Mouse (Mus musculus) ES-CJ7 (cell line): ENCODE data around the gene Cebpb.
"Not testable (repeated sequence)": the region's sequence is repeated elsewhere in the genome, so short reads cannot be mapped to it uniquely, and the experiment has no call there.

Experiments used
- DNase-seq: peaks from one replicate; pipeline ENCODE4 v3.0.0; 2011; ENCODE audit warnings: low read depth, low spot score

Cebpb gene

DNA sequence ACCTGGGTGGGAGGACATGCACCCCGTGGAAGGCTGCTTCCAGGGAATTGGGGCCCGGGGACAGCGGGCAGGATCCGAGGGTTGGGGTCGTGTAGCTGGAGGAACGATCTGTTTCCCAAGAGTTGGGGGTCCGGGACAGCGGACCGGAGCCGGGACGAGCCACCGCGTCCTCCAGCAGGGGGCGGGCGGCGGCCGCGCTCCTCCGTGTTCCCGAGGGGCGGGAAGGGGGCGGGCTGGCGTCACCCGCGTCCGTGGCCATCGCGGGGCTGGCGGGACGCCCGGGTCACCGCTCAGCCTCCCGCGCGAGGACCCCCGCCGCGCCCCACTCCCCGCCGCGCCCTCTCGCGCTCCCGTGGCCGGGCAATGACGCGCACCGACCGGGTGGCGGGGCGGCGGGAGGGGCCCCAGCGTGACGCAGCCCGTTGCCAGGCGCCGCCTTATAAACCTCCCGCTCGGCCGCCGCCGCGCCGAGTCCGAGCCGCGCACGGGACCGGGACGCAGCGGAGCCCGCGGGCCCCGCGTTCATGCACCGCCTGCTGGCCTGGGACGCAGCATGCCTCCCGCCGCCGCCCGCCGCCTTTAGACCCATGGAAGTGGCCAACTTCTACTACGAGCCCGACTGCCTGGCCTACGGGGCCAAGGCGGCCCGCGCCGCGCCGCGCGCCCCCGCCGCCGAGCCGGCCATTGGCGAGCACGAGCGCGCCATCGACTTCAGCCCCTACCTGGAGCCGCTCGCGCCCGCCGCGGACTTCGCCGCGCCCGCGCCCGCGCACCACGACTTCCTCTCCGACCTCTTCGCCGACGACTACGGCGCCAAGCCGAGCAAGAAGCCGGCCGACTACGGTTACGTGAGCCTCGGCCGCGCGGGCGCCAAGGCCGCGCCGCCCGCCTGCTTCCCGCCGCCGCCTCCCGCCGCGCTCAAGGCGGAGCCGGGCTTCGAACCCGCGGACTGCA, at the start of gene Cebpb:
Gene Cebpb (plus strand): TSS at position 418 of the 954 bp plus-strand sequence.
- peak; percentile 36 for DNase-seq

GRCm38 (mm10) chr2:167640279-167640678, 48.4 kb upstream of the Cebpb start:
- peak; percentile 76 for DNase-seq

GRCm38 (mm10) chr2:167641337-167641736, 47.4 kb upstream of the Cebpb start:
- no peak for DNase-seq

DNA sequence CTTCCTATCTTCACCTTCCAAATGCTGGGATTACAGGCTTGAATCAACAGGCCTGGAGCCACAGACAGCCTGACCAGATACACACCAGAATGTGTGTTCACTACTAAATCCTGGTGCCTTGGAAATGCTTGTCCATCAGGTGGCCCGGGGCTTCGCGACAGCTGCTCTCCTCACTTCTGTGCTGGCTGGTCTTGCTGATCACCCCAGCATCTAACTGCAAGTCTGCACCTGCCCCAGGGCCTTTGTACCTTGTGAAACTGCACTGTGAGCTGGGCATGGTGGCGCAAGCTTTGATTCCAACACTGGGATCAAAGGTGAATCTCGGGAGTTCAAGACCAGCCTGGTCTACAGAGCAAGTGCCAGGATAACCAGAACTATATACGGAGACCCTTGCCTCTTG, 46.6 kb upstream of the Cebpb start:
- DNase-seq, result no peak

- not testable (repeated sequence) for DNase-seq
Observed at GRCm38 (mm10) chr2:167643356-167644052, 45.2 kb upstream of the Cebpb start.

DNA sequence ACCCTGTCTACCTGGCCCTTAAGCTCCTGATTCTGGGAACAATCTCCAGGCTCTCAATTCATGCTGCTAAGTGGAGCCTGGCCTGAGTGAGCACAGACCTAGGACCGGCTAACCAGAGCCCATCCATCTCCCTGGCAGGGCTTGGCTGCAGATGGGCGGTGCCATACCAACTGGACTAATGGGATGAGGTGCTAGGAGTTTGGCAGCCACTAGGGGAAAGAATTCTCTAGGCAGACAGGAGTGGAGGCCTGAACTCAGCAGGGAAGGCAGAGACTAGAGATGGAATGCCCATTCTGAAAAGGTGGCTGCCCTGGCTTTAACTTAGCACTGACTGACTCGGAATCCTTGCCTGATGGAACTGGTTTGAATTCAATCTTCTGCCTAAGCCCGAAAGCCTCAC, 42.3 kb upstream of the Cebpb start:
- DNase-seq, result peak; percentile 39

GRCm38 (mm10) chr2:167649290-167650032, 39.3 kb upstream of the Cebpb start:
- no peak for DNase-seq

DNA sequence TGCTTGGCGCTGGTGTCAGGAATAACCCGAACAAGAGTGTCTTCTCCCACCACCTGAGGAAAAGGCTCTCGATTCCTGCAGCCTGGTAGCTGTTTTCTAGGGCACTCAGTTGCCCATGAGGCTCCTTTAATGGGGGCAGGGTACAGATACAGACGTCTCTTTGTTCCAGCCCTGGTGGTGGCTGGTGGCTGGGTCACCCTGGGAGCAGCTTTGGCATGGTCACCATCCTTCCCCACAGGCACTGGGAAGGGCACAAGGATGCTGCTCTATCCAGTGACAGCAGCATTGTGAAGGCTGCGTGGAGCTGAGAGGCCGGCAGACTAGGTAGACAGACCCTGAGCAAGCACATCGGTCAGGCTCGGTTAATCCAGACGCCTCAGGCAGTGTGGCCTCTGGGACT, 37.1 kb upstream of the Cebpb start:
- DNase-seq, result no peak

DNA sequence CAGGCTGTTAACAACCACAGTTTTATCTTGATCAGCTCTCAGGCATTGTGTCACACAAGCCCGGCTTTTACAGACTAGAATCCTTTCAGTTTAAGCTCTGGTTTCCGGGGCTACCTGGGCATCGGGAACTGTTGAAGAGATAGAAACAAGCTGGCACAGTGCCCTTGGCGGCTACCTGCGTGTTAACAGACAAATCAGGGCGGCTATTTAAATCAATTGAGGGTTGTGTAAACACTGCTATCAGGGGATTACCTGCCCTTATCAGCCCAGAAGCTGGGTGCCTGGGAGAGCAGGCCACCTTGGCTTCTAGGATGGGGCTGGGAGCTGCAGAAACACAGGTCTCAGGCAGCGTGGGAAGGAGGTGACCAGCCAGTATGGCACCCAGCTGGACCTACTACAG, 36.0 kb upstream of the Cebpb start:
- DNase-seq, result no peak

DNA sequence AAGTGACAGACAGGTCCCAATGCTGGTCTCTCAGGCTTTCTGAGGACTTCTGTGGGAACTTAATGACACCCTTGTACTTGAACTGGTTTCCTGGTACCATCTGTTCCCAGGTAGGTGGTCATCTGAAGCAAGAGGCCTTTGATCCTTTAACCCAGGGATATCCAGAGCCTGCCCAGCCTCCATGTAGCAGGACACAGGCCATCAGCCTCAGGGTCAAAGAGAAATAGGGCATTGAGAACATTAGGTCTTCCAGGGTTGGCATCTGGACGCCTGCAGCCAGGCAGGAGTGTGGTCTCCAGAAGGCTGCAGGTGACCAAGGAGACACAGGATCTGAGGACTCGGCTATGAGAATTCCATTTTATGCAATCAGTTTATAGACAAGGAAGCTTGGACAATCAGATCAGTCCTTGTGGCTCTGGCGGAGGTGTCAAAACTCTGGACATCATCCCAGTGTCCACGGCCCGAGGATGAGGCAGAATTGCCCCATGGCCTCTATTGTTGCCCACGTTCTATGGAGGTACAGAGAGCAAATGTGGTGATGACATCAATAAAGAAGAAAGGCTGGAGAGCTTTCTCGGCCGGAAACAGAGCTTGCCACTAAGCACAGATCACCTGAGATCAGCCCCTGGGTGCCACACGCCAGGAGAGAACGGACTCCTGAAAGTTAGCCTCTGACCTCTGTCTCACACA, 33.7 kb upstream of the Cebpb start:
- no peak for DNase-seq

DNA sequence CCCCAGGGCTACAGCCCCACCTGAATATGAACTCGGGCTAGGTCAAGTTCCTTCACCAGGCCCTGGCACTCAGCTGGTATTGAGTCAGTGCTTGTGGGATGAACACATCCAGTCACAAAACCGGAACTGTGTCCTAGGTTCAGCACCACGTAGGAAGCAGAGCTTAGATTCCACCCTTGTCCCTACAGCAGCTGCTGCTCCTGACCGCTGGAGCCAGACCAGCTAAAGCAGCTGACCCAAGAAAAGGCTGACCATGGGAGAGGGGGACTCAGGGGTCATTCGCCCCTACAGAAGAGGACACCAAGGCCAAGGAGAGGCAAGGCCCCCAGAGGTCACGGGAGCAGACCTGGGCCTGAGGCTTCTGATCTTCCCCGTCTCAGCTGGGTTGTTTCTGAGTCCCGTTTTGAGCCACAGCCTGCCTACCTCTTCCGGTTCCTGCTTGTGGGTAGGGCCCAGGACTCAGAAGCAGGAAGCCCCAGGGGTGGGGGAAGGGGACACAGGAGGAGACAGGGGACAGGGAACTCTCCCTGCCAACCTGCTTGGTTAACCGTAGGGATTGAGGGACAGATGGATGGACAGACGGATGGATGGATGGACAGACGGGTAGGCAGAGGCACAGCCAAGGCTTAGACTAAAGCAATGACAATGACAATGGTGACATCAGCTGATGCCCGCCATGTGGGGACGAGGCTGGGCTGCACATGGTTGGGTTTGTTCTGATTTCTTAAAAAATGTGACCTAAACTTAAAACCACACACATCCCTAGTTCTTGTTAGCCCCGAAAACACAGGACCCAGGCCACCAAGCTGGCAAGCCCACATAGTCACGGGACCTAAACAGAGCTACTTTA, 31.9 kb upstream of the Cebpb start:
- DNase-seq, result no peak

DNA sequence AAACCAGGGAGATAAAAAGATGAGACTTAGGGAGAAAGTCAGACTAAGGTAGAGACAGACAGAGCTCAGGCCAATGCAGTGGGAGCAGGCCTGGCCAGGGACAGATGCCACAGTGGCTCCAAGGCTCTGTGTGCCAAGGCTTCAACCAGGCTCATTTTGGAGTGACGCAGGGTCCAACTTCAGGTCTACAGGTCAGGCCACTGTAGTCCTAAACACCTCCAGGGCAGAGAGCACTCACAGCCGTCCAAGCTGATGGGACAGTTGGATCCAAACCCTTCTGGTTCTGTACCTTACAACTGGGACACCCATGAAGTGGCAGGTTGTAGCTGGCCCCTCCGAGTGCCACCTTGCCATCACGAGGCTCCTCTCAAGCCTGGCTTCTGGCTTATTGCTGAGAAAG, 30.7 kb upstream of the Cebpb start:
- no peak for DNase-seq

GRCm38 (mm10) chr2:167658712-167659111, 30.0 kb upstream of the Cebpb start:
- DNase-seq, result no peak

DNA sequence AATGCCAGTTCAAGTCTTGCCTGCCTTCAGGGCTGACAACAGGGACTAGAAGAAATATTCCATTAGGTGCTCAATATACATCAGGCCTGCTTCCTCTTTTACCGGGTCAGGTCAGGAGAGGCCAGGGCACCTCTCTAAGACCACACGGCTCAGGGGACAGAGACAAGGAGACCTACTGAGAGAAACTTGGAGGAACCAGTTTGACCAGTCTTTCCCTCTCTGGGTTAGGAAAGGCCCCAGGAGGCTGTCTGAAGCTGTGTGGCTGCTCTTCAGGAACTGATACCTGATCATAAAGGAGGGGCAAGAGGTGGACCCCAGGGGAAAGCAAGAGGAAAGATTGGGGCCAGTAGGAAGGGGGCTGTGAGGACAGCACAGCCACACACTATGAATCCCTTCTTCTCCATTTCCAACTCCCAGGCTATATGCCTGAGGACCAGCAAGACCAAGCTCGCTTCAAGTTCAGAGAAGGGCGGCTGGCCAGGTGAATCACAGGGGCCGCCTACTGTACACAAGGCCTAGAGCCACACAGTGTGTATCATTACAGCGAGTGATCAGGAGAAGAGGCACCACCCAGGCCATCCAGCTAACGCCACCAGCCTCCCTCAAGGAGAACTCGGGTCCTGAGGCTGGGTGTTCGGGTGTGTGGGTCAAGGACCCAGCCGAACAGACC, 29.4 kb upstream of the Cebpb start:
- no peak for DNase-seq

DNA sequence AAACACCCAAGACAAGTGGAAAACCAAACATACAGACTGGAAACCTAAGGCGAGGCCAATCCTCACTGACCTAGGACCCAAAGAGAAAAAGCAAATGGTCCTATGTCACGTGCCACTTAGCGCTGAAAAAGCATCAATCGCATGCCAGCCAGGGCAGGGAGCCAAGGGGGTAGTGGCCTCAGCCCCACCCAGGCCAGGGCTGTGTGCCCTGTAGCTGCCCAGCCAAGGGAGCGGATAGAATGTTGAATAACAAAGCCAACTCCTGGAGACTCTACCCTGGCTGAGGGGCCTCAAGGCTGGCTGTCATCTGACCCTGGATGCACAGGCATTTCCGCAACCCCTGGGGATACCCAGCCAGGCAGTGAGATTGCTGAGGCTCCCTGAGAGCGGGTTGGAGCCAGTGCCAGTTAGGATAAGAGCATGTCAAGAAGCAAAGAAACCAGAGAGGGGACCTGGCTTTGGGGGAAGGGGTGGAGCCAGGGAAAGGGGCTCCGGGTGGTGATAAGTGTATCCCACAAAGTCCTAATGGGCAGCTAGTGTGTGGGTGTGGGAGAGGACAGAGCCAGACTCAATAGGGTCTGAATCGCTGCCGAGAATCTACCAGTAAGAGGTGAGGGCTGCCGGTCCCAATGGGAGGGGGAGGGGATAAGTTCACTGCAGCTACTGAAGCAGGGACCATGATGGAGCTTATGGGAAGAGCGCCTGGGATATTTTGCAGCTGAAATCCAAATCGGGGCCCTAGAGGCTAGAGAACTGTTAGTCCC, 28.7 kb upstream of the Cebpb start:
- no peak for DNase-seq

GRCm38 (mm10) chr2:167660611-167660971, 28.1 kb upstream of the Cebpb start:
- peak; percentile 59 for DNase-seq

DNA sequence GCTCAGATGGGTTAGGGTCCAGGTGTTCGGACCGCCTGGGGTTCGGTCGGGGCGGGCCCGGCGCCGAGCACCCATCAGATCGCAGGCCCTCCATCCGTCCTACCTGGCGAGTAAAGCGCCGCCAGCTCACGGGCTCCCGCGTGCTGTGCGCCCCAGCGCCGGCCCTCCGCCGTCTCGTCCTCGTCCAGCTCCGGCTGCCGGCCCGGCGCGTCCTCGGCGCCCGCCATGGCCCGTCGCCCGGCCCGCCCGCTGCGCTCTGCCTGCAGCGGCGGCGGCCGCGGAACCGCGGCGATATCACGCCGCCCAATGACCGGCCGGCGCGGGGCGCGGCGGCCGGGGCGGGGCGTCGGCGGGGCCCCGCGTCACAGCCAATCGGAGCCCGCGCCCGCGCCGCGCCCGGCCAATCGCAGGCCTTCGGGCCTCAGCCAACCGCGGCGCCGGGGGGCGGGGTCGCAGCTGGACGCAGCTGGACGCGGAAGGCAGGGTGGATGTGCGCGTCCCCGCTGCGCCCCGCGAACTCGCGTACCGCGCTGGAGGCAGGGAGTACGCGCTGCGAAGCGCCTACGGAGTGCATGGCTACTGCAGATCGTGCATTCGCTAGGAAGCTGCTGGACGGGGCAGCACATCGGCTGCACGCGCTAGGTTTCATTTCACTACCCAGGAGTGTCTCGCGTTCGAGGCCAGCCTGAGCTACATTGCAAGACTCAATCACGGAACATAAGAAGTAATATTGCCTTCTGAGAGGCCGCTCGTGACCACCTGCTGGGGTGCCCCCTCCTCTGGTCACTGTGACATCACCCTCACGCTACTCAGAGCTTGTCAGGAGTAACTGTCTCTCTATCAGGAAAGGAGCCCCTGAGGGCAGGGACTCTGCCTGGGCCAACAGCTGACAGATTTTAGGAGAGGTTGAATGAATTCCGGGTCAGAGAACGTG, 27.2 kb upstream of the Cebpb start, which contains the start of gene Gm20431:
Gene Gm20431 (minus strand): TSS at position 227 of the 934 bp plus-strand sequence.
- peak; percentile 73 for DNase-seq

DNA sequence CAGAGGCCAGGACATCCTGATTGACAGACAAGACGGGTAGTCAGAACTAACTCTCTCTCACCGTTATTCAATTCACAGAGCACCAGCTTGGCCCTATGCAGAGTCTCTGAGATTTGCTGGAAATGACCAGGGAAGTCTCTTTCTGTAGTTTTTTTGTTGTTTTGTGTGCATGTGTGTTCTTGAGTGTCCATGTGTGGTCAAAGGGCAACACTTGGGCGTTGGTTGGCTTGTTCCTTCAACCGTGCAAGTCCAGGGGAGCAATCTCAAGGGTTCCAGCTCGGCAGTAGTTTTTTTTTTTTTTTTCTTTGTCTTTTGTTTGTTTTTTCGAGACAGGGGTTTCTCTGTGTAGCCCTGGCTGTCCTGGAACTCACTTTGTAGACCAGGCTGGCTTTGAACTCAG, 26.0 kb upstream of the Cebpb start:
- no peak for DNase-seq
